ENCODE assay signal across 20 mouse cellular contexts in the genomic region with DNA sequence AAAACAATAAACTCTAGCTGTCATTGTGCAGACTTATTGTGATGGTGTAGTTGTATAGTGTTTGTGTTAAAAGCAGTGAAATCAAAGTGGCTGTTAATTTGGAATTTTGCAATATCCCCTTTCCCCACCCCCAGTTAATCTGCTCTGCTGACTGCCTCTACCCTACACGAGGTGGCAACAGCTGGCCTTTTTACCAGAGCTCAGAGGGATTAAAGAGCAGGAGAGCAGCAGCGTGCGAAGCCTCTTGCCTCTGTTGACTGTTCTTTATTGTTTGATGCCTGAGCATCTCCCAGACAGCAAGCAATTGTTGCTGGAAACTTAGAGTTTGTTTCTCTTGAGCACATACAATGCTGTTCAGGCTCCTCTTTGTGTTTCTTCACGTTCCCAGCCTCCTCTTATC. TPM values are rescaled to one million over a fixed set of nuclear protein-coding genes. Genes with fewer than 3 reads are reported as not detected.
DNase-seq lines count a peak whose midpoint lies in the region; ATAC-seq and TF ChIP-seq lines count a peak whose summit lies in the region.
"Had no signal": no experiment of that assay in that cellular context is flagged by ENCODE, and none has a peak within 500 bp of the region (broad histone marks: within the 10 kb centered on the region; RNA-seq: fewer than 3 reads in every experiment).

No protein-coding gene starts in this region.

- no peaks in the 10 kb centered on the region for H3K9me3 ChIP-seq in hindbrain, postnatal 0 days (ENCODE audit: low read length)
- H3K9me3 ChIP-seq in hindbrain, embryonic 10.5 days: no peaks in the 10 kb centered on the region
- no peaks in the 10 kb centered on the region for H3K9me3 ChIP-seq in forebrain, embryonic 14.5 days (replicated peaks; ENCODE audit: control insufficient read depth, low read length)
- H3K9me3 ChIP-seq: heart, embryonic 10.5 days; hindbrain, embryonic 15.5 days; neural tube, embryonic 12.5 days had no signal

- H3K36me3 ChIP-seq in hindbrain, postnatal 0 days (ENCODE audit: insufficient read depth, low read length): peaks cover 14% of the 10 kb centered on the region
- peaks cover 67% of the 10 kb centered on the region for H3K36me3 ChIP-seq in hindbrain, embryonic 10.5 days
- peaks cover 56% of the 10 kb centered on the region for H3K36me3 ChIP-seq in forebrain, embryonic 14.5 days (ENCODE audit: control insufficient read depth, insufficient read depth, low read length)
- H3K36me3 ChIP-seq in thymus, adult 2 months (ENCODE audit: control insufficient read depth, insufficient read depth, low read length): peaks cover 16% of the 10 kb centered on the region

- peak; percentile 38 for TF ChIP-seq CTCF in hindbrain, postnatal 0 days (IDR thresholded peaks at IDR 0.05; ENCODE audit: low read depth)
- no peak for TF ChIP-seq CTCF in thymus, adult 2 months (IDR thresholded peaks at IDR 0.05; ENCODE audit: borderline replicate concordance, control insufficient read depth, extremely low read depth, insufficient read depth, low read length, poor library complexity)

- DNase-seq in hindbrain, postnatal 0 days (ENCODE audit: low spot score): peak; percentile 27
- no peak for DNase-seq in hindbrain, embryonic 10.5 days (ENCODE audit: low spot score)
- peak; percentile 57 for DNase-seq in embryo, embryonic 10.5 days (ENCODE audit: low spot score)
- DNase-seq in forebrain, embryonic 14.5 days (ENCODE audit: low spot score): peak; percentile 50
- DNase-seq in retina, embryonic 14.5 days (ENCODE audit: low spot score): peak; percentile 66
- no peak for DNase-seq in urinary bladder, postnatal 25 days (ENCODE audit: low spot score)
- DNase-seq in thymus, adult 2 months: no peak
- DNase-seq: adrenal gland, postnatal 14 days; cerebellum, adult 2 months; gastrocnemius, postnatal 25 days; heart, postnatal 14 days; kidney, adult 2 months; kidney, postnatal 25 days; lung, adult 18-20 months; right cerebral cortex, postnatal 14 days; thymus, postnatal 4 days had no signal

- 24% methylated on average over 4 of the region's 4 CpGs for WGBS in hindbrain, postnatal 0 days
- 18% methylated on average over 4 of the region's 4 CpGs for WGBS in hindbrain, embryonic 10.5 days
- 7% methylated on average over 4 of the region's 4 CpGs for WGBS in forebrain, embryonic 14.5 days
- WGBS in thymus, adult 2 months: 84% methylated on average over 4 of the region's 4 CpGs

- no peak overlapping the region for H3K4me3 ChIP-seq in hindbrain, postnatal 0 days (ENCODE audit: low read length)
- H3K4me3 ChIP-seq in hindbrain, embryonic 10.5 days: no peak overlapping the region
- no peak overlapping the region for H3K4me3 ChIP-seq in forebrain, embryonic 14.5 days (ENCODE audit: low read depth, low read length)
- H3K4me3 ChIP-seq in thymus, adult 2 months (ENCODE audit: control insufficient read depth, insufficient read depth, low read length): no peak overlapping the region
- H3K4me3 ChIP-seq: heart, embryonic 10.5 days; hindbrain, embryonic 15.5 days; neural tube, embryonic 12.5 days had no signal

- H3K27ac ChIP-seq in hindbrain, postnatal 0 days: no peak overlapping the region
- H3K27ac ChIP-seq in hindbrain, embryonic 10.5 days: no peak overlapping the region
- H3K27ac ChIP-seq in forebrain, embryonic 14.5 days (ENCODE audit: low read depth, low read length): no peak overlapping the region
- H3K27ac ChIP-seq in thymus, adult 2 months (ENCODE audit: control insufficient read depth, insufficient read depth, low read length): no peak overlapping the region
- H3K27ac ChIP-seq: heart, embryonic 10.5 days; hindbrain, embryonic 15.5 days; neural tube, embryonic 12.5 days had no signal

- H3K4me2 ChIP-seq in hindbrain, postnatal 0 days (ENCODE audit: low read depth, low read length): no peak overlapping the region
- no peak overlapping the region for H3K4me2 ChIP-seq in forebrain, embryonic 14.5 days (ENCODE audit: low read length)
- H3K4me2 ChIP-seq: hindbrain, embryonic 15.5 days; neural tube, embryonic 12.5 days had no signal

- no peak for TF ChIP-seq POLR2A in thymus, adult 2 months (IDR thresholded peaks at IDR 0.05; ENCODE audit: control insufficient read depth, extremely low read depth, insufficient read depth, low read length, poor library complexity)

- H3K9ac ChIP-seq in hindbrain, postnatal 0 days (replicated peaks; ENCODE audit: low read length): no peak overlapping the region
- no peak overlapping the region for H3K9ac ChIP-seq in forebrain, embryonic 14.5 days (ENCODE audit: low read length)
- H3K9ac ChIP-seq: hindbrain, embryonic 15.5 days; neural tube, embryonic 12.5 days had no signal

- no peak for ATAC-seq in hindbrain, postnatal 0 days
- no peak for ATAC-seq in forebrain, embryonic 14.5 days
- ATAC-seq: activated CD4-positive, CD25-positive, alpha-beta regulatory T cell, adult 4 months had no signal

- no peaks in the 10 kb centered on the region for H3K27me3 ChIP-seq in hindbrain, postnatal 0 days (ENCODE audit: insufficient read depth, low read length)
- peaks cover 94% of the 10 kb centered on the region for H3K27me3 ChIP-seq in hindbrain, embryonic 10.5 days (ENCODE audit: insufficient read depth, poor library complexity, severe bottlenecking)
- no peaks in the 10 kb centered on the region for H3K27me3 ChIP-seq in forebrain, embryonic 14.5 days (replicated peaks; ENCODE audit: control insufficient read depth, insufficient read depth, low read length)
- no peaks in the 10 kb centered on the region for H3K27me3 ChIP-seq in thymus, adult 2 months (ENCODE audit: control insufficient read depth, insufficient read depth, low read length)
- H3K27me3 ChIP-seq: hindbrain, embryonic 15.5 days had no signal

- H3K4me1 ChIP-seq in hindbrain, postnatal 0 days (ENCODE audit: insufficient read depth, low read length): no peaks in the 10 kb centered on the region
- H3K4me1 ChIP-seq in hindbrain, embryonic 10.5 days (replicated peaks): peaks cover 11% of the 10 kb centered on the region
- H3K4me1 ChIP-seq in forebrain, embryonic 14.5 days (ENCODE audit: control insufficient read depth, insufficient read depth, low read length): no peaks in the 10 kb centered on the region
- no peaks in the 10 kb centered on the region for H3K4me1 ChIP-seq in thymus, adult 2 months (replicated peaks; ENCODE audit: control insufficient read depth, insufficient read depth, low read length)
- H3K4me1 ChIP-seq: heart, embryonic 10.5 days; hindbrain, embryonic 15.5 days had no signal

RNA-seq across cellular contexts. Expression of a gene that starts 56.6 kb away (rescaled TPM):
- total RNA-seq in hindbrain, postnatal 0 days (2014; rRNA removed): 67.2 and 73.8 TPM in 2 replicates
- polyA plus RNA-seq in hindbrain, postnatal 0 days (2015; fragmentation: Nextera tagmentation; extraction: Ambion mirVana): 42.2 and 42.4 TPM in 2 replicates
- polyA plus RNA-seq in hindbrain, embryonic 10.5 days (2016; fragmentation: Nextera tagmentation; extraction: Ambion mirVana): 36.9 and 38.8 TPM in 2 replicates
- polyA plus RNA-seq in forebrain, embryonic 14.5 days (2014; fragmentation: Nextera tagmentation; extraction: Ambion mirVana): 43.0 and 55.6 TPM in 2 replicates
- 11.9 and 13.3 TPM in 2 replicates for polyA plus RNA-seq in thymus, adult 2 months (2012; rRNA removed)

Comparison
In these comparisons a context has a peak if more than half of its experiments do, and no peak if none do; other contexts are left out.
1. DNase-seq: peak in hindbrain, postnatal 0 days (single experiment), embryo, embryonic 10.5 days (single experiment), forebrain, embryonic 14.5 days (single experiment) and retina, embryonic 14.5 days (single experiment); none in hindbrain, embryonic 10.5 days (single experiment), urinary bladder, postnatal 25 days (single experiment) and thymus, adult 2 months (single experiment).